Mouse (Mus musculus) liver, adult 2 months (tissue): ENCODE results near the gene 4933434E20Rik.

Source experiments
- CTCF ChIP-seq: fragments of 200-500 bp; IDR thresholded peaks from 2 replicates; pipeline ENCODE4 v1.5.1; 2011; ENCODE audit warnings: low read depth, low read length, control low read depth
- POLR2A ChIP-seq: fragments of 200-500 bp; IDR thresholded peaks from 2 replicates; pipeline ENCODE4 v1.6.1; 2011; ENCODE audit warnings: low read length, control low read depth; ENCODE audit not compliant: insufficient read depth; ENCODE audit errors: extremely low read depth

DNA sequence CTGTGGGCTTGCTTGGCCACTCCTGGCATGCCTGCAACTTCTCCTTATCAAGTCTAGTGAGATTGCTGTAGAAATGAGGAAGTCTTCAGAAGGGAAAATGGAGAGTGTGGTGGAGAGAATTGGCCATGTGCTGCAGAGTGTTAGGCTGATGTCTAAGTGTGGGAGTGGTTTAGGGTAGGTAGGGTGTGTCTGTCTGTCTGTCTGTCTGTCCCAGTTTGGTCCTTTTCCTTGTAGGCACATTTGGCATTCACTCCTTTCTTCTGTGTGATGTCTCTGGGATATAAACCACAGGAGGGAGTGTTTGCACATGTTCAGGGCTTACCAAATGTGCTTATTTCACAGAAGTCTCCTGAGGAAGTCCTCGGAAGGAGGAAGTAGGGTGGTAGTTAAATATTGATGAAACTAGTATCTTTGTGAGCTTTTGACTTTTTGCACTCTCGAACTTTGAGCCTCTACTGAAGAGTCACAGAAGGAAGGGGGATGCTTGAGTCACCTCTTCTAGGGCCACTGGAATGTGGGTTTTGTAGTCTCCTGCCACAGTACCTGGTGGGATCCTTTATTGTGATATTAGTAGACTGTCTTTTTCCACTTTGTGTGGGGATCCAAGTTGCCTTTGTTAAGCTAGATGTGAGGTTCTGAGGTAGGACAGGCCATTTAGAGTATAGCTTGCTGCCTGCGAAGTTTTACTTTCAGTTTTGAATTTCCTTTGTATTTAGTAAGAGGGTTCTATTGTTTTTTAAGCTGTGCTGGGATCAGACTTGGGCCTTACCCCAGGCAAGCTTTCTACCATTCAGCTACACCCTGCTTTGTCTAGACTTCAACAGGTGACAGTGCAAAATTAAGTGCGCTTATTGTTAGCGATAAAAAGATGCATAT lies 30.2 kb downstream of the 4933434E20Rik start:
- TF ChIP-seq CTCF (no peak), POLR2A (no peak)
